Mouse (Mus musculus): Measurements from ENCODE around the gene Snapc4.

The Snapc4 gene

DNA sequence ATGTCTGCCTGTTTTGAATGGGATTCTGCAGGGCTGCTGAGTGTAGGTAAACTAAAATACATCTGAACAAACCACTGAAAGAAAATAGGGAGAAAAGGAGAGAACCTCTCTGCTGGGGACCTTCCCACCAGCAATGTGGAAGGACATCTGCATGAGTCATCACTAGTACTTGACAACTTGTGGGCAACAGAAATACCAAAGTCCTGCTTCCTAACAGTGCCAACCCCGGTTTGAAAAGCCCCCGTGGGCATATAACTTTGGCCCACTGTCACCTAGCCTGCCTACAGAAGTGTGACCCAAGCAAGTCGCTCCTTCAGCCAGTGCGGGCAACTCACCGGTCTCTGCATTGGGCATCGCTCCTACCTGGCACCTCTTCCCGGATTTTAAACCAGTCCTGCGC is 8.1 kb downstream of the Snapc4 start:
- DNase-seq (ENCODE audit: low spot score), result no peak

DNA sequence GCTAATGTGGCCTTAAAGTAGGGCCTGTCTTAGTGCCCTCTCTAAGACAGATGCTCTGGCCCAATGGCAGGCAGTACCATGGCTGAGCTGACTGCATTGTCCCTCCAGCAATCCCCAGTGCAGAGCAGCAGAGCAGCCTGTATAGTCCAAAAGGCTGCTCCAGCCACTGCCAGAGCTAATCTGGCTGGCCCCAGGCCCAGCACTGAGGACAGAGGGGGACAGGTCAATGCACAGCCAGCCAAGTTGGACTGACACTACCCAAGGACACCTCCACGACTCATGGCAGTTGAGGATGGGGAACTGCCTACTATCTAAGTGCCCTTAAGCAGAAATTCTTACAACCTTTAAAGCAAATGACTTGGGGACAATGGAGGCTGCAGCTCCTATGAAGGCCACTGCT is 11.9 kb downstream of the Snapc4 start:
- no peak for DNase-seq (ENCODE audit: low spot score)

DNA sequence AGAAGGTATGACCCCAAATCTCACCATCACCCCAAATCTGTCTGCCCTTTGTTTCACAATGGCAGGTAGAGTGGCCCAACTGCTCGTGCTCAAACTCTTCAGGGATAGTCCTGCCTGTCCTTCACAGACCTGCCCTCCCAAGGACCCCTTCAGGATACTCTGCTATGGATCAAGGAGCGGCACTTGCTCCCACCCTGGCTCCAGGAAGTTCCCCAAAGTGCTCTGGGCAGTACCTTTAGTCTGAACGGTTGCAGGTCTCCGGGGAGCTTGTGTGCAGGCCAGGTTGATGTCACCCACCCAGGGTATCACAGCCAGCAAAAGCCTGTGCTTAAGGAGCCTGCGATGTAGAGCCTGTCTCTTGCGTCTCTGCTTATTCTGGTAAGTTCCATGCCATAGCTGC is 12.5 kb downstream of the Snapc4 start:
- no peak for DNase-seq (ENCODE audit: low spot score)

DNA sequence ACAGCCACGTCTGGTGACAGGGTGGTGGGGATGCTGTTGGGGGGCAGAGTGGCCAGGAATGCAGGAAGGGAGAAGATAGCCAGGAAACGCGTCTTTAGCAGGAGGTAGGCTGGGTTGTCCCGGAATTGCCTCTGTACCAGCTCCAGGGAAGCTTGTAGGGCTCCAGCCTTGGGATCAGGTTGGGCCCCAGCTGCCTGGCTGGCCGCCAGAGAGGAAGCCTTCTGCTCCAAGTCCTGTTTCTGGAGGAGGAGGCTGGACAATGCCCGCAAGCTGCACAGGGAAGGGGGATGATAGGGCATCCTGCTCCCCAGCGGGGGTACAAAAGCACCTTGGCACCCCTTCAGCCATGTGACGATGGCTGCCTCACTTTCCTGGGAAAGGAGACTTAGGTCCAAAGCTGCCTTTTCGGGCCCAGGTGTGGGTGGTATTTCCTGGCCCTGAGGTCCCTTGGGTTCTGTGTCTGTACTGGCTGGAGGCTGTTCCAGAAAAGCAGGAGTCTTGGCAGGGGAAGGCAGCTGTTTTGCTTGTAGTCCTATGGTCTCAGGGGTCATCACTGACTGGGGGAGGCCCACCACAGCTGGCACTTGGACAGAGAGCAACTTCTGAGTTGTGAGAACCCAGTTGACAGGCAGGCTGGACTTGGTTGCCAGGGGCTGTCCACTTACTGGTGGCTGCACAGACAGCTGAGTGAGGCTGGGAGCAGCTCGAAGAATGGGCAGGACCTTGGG is 15.6 kb downstream of the Snapc4 start:
- peak; percentile 77 for DNase-seq (ENCODE audit: low spot score)

DNA sequence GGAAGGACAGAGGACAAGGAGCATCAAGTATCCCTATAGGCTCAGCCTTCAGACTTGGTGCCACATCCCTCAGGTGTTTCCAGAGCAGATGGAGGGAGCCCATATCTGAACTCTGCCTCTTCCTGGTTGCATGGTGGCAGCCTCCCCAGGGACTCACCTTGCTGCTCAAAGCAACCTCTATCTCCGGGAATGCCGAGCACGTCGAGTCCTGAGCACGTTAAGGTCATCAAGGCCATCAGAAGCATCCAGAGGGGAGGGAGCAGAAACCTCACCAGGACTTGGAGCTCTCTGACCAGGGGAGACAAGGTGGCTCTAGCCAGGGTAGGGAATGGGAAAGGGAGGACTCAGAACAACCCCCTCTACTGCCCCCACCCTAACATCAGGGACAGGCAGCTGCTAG is 17.0 kb downstream of the Snapc4 start:
- DNase-seq (ENCODE audit: low spot score), result no peak

DNA sequence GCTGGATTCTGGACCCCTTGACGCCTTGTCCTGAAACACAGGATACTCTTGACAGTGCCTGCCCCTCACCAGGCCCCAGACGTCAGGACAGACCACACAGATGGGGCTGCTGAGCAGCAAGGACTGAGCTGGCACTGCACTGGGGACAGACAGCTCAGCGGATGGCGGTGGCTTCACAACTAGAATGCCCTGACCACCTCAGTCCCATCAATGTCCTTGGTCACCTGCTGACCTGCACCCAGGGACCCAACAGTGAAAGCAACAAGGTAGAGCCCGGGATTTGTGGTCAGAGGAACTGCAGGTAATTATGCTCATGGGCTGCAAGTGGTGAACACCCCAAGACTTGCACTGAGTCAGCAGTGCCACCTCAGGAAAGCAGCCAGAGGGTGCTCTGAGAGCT is 17.5 kb downstream of the Snapc4 start:
- no peak for DNase-seq (ENCODE audit: low spot score)

DNA sequence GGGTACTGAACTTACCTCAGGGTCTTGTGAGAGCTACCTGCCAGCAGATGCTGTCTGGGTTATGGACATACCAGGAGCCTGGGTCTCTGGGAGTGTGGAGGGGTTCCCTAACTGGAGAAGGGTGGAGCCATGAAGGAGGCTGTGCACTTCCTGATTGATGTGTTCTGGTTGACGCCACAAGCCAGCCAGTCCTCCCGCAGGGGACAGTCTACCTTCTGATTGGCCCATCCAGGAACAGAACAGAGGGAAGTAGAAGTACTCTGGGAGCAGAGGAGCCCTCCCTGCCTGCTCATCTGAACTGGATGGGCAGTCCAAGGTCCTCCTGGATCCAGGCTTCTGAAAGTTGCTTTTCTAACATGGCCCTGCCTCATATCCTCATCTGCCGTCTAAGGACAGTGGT is 19.7 kb downstream of the Snapc4 start, which contains the start of gene Card9:
TSS of gene Card9 (minus strand) at position 147 of the 400 bp plus-strand sequence.
- no peak for DNase-seq (ENCODE audit: low spot score)

DNA sequence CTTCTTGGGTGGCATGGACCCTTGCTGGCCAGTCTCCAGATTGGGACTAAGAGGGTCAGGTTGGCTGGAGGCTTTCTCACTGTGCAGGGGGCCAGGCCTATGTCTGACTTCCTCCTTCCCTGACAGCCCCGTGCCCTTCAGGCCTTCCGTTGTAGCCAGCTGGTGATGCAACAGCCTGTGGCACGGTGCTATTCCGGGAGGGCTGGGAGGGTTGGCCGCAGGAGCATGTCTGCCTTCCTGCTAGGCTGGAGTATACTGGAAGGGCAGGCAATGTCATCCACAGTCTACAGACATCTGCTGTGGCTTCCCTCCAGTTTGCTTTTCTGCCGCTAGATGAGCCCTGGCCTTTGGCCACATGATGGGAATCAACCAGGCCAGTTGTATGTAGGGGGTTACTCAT is 20.5 kb downstream of the Snapc4 start:
- no peak for DNase-seq (ENCODE audit: low spot score)

DNA sequence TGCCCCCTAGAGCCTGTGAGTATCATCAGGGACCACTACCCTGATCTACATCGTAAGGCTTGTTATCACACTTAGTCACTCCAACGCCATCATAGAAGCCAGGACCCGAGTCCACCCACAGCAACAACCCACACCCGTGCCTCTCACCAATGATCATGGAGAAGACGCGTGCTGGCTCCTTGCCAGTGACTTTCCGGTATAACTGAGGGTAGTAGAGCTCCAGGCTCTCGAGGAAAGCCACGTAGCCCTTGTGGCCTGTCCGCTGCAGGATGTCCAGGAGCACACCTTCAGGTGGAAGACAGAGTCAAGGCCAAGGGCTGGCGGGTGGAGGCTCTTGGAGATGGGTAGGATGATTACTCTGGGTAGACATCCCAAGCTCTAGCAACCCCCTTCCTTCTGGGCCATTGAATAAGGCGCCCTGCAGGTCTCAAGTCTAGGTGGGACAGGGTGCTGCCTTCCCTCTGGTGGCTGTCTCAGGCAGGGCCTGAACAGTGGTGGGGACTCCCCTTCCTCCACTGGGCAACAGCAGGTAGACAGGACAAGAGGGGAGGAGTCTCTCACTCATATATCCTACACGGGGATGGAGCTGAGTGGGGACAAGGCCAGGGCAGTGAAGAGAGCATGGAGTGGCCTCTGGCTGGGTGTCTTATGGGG is 21.7 kb downstream of the Snapc4 start:
- DNase-seq (ENCODE audit: low spot score), result no peak

DNA sequence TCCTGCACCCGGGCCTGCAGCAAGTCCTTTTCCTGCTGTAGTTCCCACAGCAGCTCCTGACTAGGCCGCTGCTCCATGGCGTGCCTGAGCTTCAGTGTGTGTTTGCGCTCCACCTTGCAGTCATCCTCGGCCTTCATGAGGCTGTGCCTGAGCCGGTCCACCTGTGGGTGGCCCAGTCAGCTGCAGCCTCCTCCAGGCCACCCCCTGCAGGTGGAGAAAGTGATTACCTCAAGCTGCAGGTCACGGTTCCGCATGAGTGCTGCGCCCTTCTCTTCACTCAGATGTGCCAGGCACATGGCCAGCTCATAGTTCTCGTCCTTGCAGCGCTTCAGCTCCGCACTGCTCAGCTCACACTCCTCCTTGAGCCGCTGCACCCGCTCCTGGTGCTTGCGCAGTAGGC is 23.0 kb downstream of the Snapc4 start:
- no peak for DNase-seq (ENCODE audit: low spot score)

DNA sequence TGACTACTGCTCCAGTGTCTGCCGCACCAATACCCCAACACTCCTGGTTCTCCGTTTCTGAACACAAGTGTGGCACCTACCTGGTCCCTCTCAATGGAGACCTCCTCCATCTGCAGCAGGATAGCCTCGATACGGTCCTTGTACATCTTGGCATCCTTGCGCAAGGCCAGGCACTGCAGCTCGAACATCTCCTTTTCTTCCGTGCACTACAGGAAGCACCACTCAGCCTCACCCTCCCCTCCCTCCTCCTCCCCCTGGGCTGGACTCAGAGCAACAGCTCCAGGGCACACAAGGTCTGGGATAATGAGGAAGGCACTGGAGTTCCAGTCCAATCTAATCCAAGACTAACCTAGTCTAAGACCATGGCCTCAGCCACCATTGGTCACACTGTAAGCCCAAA is 23.8 kb downstream of the Snapc4 start:
- DNase-seq (ENCODE audit: low spot score), result no peak

DNA sequence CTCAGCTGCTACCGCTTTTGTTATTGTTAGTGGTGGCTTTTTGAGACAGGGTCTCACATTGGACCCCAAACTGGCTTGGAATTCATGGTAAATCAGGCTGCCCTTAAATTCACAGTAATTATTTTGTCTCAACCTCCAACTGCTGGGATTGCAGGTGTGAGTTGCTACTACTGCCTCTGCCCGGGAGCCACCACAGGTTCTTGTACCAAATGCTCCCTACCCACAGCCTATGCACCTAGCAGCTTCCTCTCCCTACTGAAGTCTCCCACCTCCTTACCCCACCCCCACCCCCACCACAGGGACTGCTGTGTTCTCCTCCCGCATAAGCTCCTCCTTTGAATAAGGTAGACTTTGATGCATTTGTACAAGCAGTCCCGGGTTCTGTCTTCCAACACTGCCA is 24.2 kb downstream of the Snapc4 start:
- DNase-seq (ENCODE audit: low spot score), result no peak

DNA sequence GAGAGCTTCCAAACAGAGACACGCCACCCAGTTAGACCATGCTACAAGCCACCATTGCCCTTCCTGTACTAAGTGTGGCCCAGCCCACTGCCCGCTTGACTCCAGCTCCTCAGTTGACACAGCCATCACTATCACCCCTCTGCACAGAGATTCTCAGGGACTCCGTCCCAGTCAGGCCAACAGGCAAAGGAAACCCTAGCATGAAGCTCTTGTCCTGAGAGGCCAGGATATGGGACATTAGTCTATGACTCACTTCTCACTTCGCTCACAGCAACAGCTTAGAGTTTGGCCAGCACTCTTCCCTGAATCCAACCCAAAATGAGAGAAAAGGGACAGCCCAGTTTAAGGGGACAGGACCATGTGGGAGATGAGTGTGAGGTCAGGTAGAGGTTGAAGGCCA is 26.1 kb downstream of the Snapc4 start:
- DNase-seq (ENCODE audit: low spot score), result no peak

DNA sequence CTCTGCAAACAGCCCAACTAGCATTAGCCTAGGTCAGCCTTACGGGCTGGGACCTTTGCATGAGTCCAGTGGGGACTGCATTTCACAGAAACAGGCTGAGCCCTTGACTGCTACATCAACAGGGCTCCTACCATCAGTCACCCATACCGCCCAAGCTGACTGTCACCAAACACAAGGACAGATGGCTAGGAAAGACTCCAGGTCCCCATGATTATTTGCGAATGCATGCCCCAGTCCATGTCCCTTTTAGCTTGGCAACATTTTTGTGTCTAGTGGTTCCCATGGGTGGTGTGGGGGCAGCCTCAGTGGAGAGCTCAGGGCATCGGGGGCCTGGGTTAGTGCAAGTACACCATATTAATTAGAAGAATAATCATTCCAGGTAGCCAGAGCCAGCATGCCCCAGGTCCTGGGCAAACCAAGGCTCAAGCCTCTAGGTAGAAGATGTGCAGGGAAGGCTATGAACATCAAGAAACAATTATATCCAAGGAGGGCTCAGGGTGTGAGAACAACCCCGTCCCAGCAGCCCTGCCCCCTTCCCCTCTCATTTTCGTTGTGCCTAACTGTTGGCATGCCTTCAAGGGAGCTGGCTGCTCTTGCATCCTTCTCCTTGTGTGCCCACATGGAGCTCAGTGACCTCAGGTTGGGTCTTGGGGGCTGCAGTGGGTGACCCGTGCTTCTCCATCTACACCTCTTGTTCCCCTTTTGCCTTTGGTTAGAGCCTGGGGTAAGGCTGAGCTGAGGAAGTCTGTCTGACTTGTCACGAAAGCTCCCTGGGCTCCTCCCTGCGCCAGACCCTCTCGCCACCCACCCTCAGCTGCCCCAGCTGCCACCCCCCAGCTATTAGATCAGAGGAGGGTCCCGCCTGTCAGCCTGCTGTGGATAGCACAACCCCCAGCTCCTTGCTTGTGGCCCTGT is 27.1 kb downstream of the Snapc4 start:
- no peak for DNase-seq (ENCODE audit: low spot score)

DNA sequence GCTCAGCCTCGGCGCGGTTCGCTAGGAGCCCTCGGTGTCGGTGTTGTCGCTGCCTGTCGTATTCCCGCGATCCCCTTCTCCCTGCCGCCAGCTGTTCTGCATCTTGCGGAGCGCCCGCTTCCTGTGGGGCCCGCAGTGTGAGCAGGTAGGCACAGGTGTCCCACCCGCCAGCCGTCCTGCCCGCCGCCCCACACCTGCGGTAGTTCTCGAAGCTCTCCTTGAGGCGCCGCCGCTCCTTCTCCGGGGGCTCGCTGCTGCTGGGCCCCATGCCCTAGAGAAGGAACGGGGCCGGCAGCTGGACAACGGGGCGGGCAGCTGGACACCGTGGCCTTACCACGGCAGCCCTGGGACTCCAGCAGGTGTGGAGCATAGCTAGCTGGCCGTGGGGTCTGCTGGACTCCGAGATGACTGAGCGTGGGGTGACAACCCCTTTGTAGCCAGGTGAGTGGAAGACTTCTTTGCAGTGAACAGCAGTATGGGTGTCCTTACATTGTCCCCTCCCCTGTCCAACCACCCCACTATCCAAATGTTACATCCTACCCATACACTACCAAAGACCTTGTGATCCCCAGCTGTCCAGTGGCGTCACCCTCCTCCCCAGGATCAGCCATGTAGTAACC is 28.1 kb downstream of the Snapc4 start:
- DNase-seq (ENCODE audit: low spot score), result no peak

DNA sequence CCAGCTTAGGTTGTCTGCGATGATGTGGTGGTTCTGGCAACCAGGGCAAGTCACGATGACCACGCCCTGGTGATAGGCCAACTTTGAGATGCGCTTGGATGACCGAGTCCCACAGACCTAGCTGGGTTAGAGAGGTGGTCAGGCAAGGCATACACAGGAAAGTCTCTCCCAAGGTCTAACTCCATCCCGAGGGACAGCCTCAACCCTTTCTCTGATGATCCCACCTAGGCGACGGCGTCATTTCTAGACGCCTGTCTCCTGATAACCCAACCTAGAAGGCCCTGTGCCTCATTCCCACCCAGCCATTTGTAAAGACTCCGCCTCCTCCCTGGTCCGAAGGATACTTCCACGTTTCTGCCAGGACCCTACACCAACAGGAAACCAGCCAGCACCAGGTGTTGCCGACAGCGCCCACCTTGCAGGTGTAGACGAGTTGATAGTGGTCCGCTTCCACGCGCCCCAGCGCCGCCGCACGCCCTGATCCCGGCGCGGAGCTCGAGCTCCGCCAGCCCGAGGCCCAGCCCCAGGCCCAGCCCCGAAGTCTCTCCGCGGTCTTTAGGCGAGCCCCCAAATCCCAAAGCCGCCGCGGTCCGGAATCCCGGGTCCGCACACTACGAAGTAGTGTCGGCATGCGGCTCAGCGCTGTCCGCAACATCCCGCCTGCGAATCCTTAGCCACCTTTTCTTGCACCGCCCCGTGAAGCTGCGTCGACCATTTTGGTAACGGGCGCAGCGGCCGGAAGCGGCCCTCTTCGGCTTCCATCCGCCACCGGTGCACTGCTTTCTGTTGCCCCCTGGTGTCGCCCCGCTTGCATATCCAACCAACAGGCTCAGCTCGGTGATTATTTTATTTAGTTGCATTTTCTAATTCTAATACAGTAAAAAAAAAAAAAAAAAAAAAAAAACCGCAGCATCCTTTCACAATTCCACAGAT is 28.8 kb downstream of the Snapc4 start, which contains the start of gene Dnlz:
TSS of gene Dnlz (minus strand) at position 753 of the 933 bp plus-strand sequence.
- peak; percentile 92 for DNase-seq (ENCODE audit: low spot score)

DNA sequence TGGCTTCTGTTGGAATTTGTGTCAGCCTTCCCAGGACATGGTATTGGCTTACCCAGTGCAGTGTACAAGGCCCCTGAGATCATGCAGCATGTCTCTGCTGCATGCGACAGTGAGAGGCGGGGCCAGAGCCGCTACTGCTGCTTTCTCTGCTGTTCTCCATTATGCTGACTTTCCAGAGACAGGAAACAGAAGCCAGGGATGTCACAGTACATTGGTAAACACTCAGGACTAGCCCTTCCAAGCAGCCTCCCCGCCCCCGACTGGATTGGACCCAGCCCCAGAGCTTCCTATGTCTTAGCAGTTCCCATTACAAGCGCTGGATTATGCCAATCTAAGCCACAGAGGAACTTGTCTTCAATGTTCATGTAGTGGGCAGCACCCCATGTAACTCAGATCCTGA is 32.2 kb downstream of the Snapc4 start:
- DNase-seq (ENCODE audit: low spot score), result peak; percentile 61

DNA sequence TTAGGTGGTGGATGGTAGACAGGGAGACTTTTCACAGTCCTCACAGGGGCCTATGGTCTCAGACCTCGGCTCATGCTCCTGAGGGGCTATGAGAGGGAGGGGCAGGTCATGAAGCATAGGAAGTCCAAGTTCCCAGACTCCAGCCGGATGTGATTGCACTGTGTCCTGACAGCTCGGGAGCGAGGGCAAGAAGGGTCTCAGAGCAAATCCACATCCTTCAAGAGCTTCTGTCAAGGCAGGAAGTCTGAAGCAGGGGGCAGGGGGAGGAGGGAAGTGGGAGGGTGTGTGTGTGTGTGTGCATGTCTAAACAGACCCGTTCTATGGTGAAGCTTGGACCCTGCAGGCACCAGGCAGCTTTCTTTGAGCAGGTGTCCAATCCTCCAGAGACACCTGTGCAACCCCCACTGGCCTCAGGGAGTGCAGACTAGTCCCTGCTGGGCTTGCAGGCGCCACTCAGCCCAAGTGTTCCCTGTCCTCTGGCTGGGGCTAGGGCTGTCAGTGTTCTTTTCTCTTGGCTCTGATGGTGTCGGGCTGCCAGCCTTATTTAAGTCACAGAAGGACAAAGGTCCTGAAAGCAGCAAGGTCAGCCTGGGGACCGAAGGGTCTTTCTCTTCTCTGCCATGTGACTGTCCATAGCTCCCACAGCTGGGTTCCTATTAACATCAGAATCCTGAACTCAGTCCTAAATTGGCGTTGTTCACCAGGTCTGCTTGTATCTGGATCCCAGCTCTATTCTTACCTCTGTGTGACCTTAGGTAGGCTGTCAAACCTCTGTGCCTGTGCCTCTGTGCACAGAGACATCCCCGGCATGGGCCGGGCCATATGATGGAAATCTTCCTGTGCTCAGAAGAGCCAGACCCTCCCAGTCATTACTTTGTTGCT is 37.6 kb downstream of the Snapc4 start:
- no peak for DNase-seq (ENCODE audit: low spot score)

DNA sequence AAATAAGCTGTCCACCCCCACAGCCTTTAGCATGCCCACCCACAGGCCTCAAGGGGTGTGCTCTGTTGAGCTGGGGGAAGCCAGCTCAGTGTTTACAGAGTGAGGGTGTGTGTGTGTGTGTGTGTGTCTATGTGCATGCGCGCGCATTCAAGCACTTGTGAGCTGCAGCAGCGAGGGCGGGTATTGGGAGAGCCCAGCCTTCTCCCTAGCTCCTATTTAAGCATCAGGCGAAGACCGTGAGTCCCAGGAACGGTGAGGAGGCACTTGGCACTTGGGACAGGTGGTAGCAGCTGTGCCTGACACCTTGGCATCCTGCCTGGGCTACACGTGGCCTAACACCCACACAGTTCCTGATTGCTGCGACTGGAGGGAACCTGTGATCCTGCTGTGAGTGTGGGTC is 38.4 kb downstream of the Snapc4 start:
- peak; percentile 55 for DNase-seq (ENCODE audit: low spot score)

DNA sequence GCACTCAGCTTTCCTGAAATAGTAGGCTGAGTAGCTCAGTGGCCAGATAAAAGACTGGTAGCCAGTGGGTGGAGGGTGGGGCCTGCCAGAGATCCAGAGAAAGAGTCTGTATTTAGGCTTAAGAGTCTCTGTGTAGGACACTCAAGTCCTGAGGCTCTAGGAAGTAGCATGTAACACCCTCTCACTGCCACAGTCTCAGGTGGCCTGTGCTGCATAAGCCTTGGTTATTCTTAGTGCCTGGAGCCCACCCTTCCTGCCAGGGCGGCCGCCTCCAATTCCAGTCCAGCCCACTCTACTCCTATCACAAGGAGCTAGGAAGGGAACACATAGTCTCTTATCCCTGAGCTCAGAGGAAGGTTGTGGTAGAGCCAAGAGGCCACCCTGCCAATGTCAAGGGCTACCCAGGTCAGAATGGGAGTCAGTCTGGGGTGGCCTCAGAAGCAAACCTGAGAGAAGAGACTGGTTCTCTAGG is 38.9 kb downstream of the Snapc4 start:
- DNase-seq (ENCODE audit: low spot score), result no peak
